Mouse (Mus musculus) lung, postnatal 0 days (tissue): ENCODE measurements at regions not wholly inside any gene's neighbourhood (a gene's known extent, or its start where the extent isn't known, plus 50 kb on each side); places are given as distances from the start of the nearest gene placed in this dataset.
"Not testable (repeated sequence)": the region's sequence is repeated elsewhere in the genome, so short reads cannot be mapped to it uniquely, and the experiment has no call there.

Experiments used
- ATAC-seq: fragments of 200-750 bp; cut with Nextera tagmentation; 2 replicates; pipeline ENCODE4 v1.8.0; 2017; ENCODE audit warnings: moderate library complexity
- DNase-seq: peaks from one replicate; pipeline ENCODE4 v3.0.0-alpha.2; 2016; ENCODE audit warnings: low spot score
- H3K27ac ChIP-seq: fragments of 300-500 bp; sonication (generic); 2 replicates; pipeline ENCODE4 v1.5.1; 2014; ENCODE audit warnings: antibody characterized with exemption, mild to moderate bottlenecking, low read length, mixed read lengths
- H3K27me3 ChIP-seq: fragments of 300-500 bp; sonication (generic); replicated peaks from 2 replicates; pipeline ENCODE4 v1.6.1; 2014; ENCODE audit warnings: low read length, mixed read lengths; ENCODE audit not compliant: insufficient read depth
- H3K36me3 ChIP-seq: fragments of 300-500 bp; sonication (generic); 2 replicates; pipeline ENCODE4 v1.6.1; 2014; ENCODE audit warnings: low read length, mixed read lengths; ENCODE audit not compliant: insufficient read depth
- H3K4me1 ChIP-seq: fragments of 300-500 bp; sonication (generic); 2 replicates; pipeline ENCODE4 v1.6.1; 2014; ENCODE audit warnings: antibody characterized with exemption, low read depth, low read length, mixed read lengths; ENCODE audit not compliant: insufficient read depth
- H3K4me2 ChIP-seq: fragments of 300-500 bp; sonication (generic); replicated peaks from 2 replicates; pipeline ENCODE4 v1.6.1; 2014; ENCODE audit warnings: low read depth, mild to moderate bottlenecking, low read length, moderate library complexity, mixed read lengths
- H3K4me3 ChIP-seq: fragments of 300-500 bp; sonication (generic); 2 replicates; pipeline ENCODE4 v1.5.1; 2014; ENCODE audit warnings: low read depth, low read length
- H3K9ac ChIP-seq: fragments of 300-500 bp; sonication (generic); replicated peaks from 2 replicates; pipeline ENCODE4 v1.6.1; 2014; ENCODE audit warnings: low read depth, mild to moderate bottlenecking
- H3K9me3 ChIP-seq: fragments of 300-500 bp; sonication (generic); 2 replicates; pipeline ENCODE4 v1.6.1; 2016; ENCODE audit warnings: low read length, mixed read lengths
- WGBS: fragments of 180-500 bp; shearing (Covaris S2); extraction: QIAGEN DNeasy Blood & Tissue Kit; methylation state at CpG from one replicate; pipeline ENCODE4 v1.1.7; 2014; 5-methylcytosine and 5-hydroxymethylcytosine counted together

DNA sequence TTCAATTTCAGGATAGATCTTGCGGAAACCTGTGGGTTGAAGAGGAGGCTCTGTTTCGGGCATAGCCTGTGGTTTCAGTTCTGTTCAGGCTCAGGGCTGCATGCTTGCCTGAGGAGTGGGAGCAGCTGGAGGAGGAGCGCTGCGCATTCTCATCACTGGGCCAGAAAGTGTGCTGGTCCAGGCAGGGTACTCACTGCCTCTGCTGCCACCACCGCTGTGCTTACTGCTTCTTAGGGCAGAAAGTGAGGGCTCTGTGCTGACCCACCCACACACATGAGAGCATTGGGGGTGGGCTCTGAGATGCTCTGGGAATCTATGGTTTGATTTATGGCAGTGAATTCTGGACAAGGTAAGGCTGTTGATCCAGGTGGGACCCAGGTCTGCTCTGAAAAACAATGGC lies 109.1 kb upstream of the Obox2 start:
- H3K4me2 ChIP-seq, ATAC-seq, H3K4me1 ChIP-seq, H3K4me3 ChIP-seq, H3K9me3 ChIP-seq, H3K9ac ChIP-seq, H3K27ac ChIP-seq, H3K27me3 ChIP-seq, H3K36me3 ChIP-seq: not testable (repeated sequence)
- 91% methylated on average over 5 of the region's 5 CpGs for WGBS
- DNase-seq = peak; percentile 3

DNA sequence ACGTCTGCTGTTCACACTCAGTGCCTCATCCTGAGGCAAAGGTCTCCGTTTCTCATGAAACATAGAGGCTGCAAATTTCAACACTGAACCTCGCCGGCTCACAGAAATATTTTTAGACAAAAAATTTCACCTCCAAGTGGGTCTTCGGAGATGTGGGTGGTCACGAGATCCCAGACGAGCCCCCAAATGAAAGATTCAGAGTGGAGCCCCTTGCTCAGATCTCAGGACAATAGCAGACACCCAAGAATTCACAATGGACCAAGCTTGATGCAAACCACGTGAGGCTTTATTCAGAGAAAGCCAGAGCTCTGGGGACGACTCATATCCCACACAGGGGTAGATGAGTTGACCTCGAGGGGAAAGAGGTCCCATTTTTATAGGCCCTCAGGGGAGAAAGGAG lies 108.4 kb upstream of the Obox2 start:
- H3K4me3 ChIP-seq, H3K4me1 ChIP-seq, H3K27me3 ChIP-seq, H3K27ac ChIP-seq, H3K4me2 ChIP-seq, H3K36me3 ChIP-seq, DNase-seq, ATAC-seq, H3K9ac ChIP-seq, H3K9me3 ChIP-seq: not testable (repeated sequence)
- 79% methylated on average over 9 of the region's 10 CpGs for WGBS

DNA sequence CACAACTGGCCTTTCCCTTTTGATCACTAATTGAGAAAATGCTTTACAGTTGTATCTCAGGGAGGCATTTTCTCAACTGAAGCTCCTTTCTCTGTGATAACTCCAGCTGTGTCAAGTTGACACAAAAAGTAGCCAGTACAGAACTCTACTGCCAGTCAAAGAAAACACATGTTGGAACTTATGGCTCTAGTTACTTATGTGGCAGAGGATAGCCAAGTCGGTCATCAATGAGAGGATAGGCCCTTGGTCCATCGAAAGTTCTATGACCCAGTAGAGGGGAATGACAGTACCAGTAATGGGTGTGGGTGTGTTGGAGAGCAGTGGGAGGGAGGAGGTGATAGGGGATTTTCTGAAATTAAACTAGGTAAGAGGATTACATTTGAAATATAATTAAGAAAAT lies 100.7 kb upstream of the Obox2 start:
- WGBS = 86% methylated on average over 2 of the region's 2 CpGs
- H3K4me1 ChIP-seq, H3K9ac ChIP-seq, H3K4me2 ChIP-seq, ATAC-seq, H3K27me3 ChIP-seq, H3K36me3 ChIP-seq, H3K27ac ChIP-seq, H3K4me3 ChIP-seq, DNase-seq, H3K9me3 ChIP-seq: not testable (repeated sequence)

DNA sequence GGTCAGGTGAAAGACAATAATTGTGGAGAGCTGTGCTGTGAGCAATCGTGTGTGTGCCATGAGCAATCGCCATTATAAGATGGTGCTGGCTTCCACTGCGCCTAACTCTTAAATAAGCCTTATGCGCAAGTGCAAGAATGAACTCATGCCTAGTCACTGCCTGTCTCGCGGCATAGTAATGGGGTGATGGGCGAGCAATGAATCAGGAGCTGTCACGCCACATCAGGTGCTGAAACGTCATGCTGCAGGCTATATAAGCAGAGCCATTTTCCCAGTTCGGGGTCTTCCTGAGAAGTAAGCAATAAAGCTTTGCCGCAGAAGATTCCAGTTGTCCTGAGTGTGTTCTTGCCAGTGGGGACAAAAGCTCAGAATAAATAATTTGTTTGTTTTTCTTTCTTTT lies 59.0 kb upstream of the Obox2 start:
- not testable (repeated sequence) for ATAC-seq, H3K9me3 ChIP-seq, H3K36me3 ChIP-seq, H3K27ac ChIP-seq, H3K9ac ChIP-seq, DNase-seq, H3K27me3 ChIP-seq, H3K4me1 ChIP-seq, H3K4me2 ChIP-seq, H3K4me3 ChIP-seq
- 75% methylated on average over 11 of the region's 11 CpGs for whole genome bisulfite sequencing
